Mouse (Mus musculus): ENCODE data around the gene Prpf18. TPM values are rescaled to one million over a fixed set of nuclear protein-coding genes. Genes with fewer than 3 reads are reported as not detected.

Gene Prpf18
- 41.0 and 49.1 TPM in 2 replicates for polyA plus RNA-seq (2014; fragmentation: Nextera tagmentation; extraction: Ambion mirVana)

DNA sequence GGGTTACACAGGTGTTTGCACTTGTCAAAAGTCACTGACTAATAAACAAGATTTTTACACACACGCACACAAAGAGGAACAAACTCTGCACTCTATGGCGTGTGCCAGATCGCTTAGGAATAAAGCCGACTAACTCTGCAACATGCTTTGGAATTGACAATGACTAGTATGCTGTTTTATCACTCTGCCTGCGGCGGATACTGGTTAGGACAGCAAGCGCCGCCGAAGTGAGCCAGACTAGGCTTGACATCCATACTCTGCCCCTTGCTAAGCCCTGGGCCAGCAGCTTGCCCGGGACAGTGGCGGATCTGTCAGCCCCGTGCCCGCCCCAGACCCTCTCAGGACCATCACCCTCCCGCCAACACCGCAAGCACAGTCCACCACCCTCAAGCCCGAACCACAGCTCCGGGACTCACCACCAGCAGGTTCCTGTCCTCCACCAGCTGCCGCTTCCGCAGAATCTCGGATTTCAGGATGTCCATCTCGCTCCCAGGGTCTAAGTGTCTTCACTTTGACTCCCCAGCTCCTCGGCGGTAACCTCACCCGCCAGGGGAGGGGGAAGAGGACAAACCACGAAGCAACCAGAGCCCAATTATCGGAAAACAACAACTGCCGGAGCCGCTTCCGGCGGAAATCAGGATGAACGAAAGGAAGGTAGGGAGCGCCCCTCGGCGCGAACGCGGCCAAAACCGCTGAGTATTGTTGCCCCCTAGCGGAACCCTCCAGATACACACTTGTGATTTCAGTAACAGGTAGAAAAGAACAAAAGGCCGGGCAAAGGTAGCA, at the start of gene Prpf18:
Prpf18 (minus strand) TSS at position 614 of the 786 bp plus-strand sequence.
- H3K9me3 ChIP-seq (ENCODE audit: control insufficient read depth, low read length), result no peaks in the 10 kb centered on the region
- DNase-seq (peak; percentile 98), ATAC-seq (ENCODE audit: low FRiP score, low TSS enrichment) (peak; percentile 86)
- 2% methylated on average over 40 of the region's 40 CpGs for WGBS
- peak within 1 kb of the TSS; percentile 89 for H3K4me3 ChIP-seq (replicated peaks; ENCODE audit: low read depth, low read length)
- H3K27me3 ChIP-seq (ENCODE audit: control insufficient read depth, insufficient read depth, low read length), result no peaks in the 10 kb centered on the region
- H3K27ac ChIP-seq (replicated peaks; ENCODE audit: low read depth, low read length), result peak within 1 kb of the TSS; percentile 79
- H3K36me3 ChIP-seq (ENCODE audit: control insufficient read depth, insufficient read depth, low read length), result peaks cover 9% of the 10 kb centered on the region
- H3K4me2 ChIP-seq (ENCODE audit: low read length), result peak within 1 kb of the TSS; percentile 80
- H3K9ac ChIP-seq (replicated peaks; ENCODE audit: low read length), result peak within 1 kb of the TSS; percentile 90
- peaks cover 6% of the 10 kb centered on the region; the same call in 1 of the 2 replicates for H3K4me1 ChIP-seq (ENCODE audit: control insufficient read depth, insufficient read depth, low read length)

DNA sequence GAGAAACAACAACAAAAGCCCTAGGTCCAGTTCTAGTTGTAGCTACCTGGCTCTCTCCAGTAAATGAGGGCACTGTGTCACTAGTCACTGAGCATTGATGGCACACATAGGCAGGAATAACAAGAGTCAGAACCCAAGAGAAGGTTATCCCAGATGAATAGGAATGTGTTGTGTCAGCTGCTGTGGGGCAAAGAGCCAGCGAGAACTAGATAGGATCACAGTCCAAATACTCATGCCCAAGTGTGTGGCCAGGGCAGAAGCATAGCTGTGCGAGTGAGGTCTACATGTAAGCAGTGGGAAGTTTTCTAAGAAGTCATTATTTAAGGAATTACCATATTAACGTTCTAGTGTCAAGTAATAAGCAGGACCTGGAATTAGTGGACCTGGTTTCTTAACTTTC, 28.0 kb upstream of the Prpf18 start:
- H3K36me3 ChIP-seq (ENCODE audit: control insufficient read depth, insufficient read depth, low read length), result no peaks in the 10 kb centered on the region
- H3K4me1 ChIP-seq (ENCODE audit: control insufficient read depth, insufficient read depth, low read length), result no peaks in the 10 kb centered on the region
- DNase-seq (no peak), ATAC-seq (ENCODE audit: low FRiP score, low TSS enrichment) (no peak)
- no peak overlapping the region for H3K4me3 ChIP-seq (replicated peaks; ENCODE audit: low read depth, low read length)
- no peaks in the 10 kb centered on the region for H3K27me3 ChIP-seq (ENCODE audit: control insufficient read depth, insufficient read depth, low read length)
- H3K9ac ChIP-seq (replicated peaks; ENCODE audit: low read length), result no peak overlapping the region
- H3K4me2 ChIP-seq (ENCODE audit: low read length), result no peak overlapping the region
- WGBS, result 87% methylated on average over 3 of the region's 3 CpGs
- H3K27ac ChIP-seq (replicated peaks; ENCODE audit: low read depth, low read length), result no peak overlapping the region
- H3K9me3 ChIP-seq (ENCODE audit: control insufficient read depth, low read length), result no peaks in the 10 kb centered on the region

DNA sequence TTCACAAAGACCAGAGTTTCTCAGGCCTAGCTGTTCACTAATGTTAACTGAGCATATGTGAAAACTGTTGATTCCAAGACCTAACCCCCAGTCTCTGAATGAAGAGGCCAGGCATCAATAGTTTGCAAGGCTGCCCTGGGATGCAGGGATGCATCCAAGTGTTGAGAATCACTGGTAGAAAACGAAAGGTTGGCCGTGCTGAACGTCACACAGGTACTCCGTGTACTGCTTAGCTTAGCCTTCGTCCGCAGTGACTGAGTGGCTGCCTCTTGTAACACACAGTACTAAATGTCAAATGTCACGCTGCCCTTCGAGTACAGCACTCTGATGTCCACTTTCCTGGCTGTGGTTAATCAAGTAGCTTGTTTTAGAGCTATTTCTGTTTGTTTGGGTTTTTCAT, 19.7 kb upstream of the Prpf18 start:
- H3K27me3 ChIP-seq (ENCODE audit: control insufficient read depth, insufficient read depth, low read length), result no peaks in the 10 kb centered on the region
- no peaks in the 10 kb centered on the region for H3K4me1 ChIP-seq (ENCODE audit: control insufficient read depth, insufficient read depth, low read length)
- no peaks in the 10 kb centered on the region for H3K9me3 ChIP-seq (ENCODE audit: control insufficient read depth, low read length)
- H3K4me3 ChIP-seq (replicated peaks; ENCODE audit: low read depth, low read length), result no peak overlapping the region
- no peak overlapping the region for H3K4me2 ChIP-seq (ENCODE audit: low read length)
- H3K9ac ChIP-seq (replicated peaks; ENCODE audit: low read length), result no peak overlapping the region
- H3K36me3 ChIP-seq (ENCODE audit: control insufficient read depth, insufficient read depth, low read length), result no peaks in the 10 kb centered on the region
- ATAC-seq (ENCODE audit: low FRiP score, low TSS enrichment), result no peak
- DNase-seq, result no peak
- H3K27ac ChIP-seq (replicated peaks; ENCODE audit: low read depth, low read length), result no peak overlapping the region
- WGBS, result 86% methylated on average over 8 of the region's 8 CpGs

DNA sequence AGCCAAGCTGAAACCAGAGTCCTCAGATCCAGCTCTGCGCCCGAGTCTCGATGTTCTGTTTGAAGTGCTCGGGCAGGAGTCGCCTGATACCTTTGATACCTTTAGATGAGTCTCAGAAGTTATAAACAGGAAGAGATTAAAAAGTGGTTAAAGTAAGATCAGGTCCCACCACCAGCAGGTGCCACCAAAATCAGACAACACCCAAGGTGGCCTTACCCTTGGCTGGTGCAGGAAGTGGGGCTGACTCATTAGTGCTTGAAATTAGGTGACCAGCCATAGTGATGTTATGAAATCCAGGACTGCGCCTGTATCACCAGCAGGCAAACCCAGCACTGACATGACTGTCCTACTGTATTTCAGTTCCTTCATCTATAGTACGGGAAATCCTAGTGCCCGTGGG, 17.8 kb upstream of the Prpf18 start:
- Histone ChIP-seq H3K9ac (replicated peaks; ENCODE audit: low read length) (no peak overlapping the region), H3K4me1 (ENCODE audit: control insufficient read depth, insufficient read depth, low read length) (no peaks in the 10 kb centered on the region), H3K9me3 (ENCODE audit: control insufficient read depth, low read length) (no peaks in the 10 kb centered on the region), H3K4me2 (ENCODE audit: low read length) (no peak overlapping the region), H3K4me3 (replicated peaks; ENCODE audit: low read depth, low read length) (no peak overlapping the region), H3K27me3 (ENCODE audit: control insufficient read depth, insufficient read depth, low read length) (no peaks in the 10 kb centered on the region), H3K27ac (replicated peaks; ENCODE audit: low read depth, low read length) (no peak overlapping the region), H3K36me3 (ENCODE audit: control insufficient read depth, insufficient read depth, low read length) (no peaks in the 10 kb centered on the region)
- DNase-seq (no peak), ATAC-seq (ENCODE audit: low FRiP score, low TSS enrichment) (no peak)
- 95% methylated on average over 8 of the region's 8 CpGs for WGBS

DNA sequence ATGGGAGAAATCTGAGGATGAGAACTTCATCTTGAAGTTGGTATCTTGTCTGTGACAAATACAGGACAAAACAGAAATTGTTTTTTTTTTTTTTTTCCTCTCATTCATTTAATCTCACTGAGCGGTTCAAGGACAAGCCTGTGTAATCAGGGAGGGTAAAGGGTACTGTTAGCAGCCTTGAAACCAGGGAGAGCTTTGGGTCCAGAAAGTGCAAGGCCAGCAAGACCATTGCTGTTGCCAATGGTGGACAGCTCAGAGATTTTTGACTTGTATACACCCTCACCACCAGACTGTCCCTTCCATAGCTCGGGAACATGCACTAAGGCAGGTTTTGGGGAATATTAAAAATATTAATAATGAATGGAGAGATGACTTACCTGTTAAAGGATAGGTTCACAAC, 16.7 kb upstream of the Prpf18 start:
- Histone ChIP-seq H3K27ac (replicated peaks; ENCODE audit: low read depth, low read length) (no peak overlapping the region), H3K4me2 (ENCODE audit: low read length) (no peak overlapping the region), H3K27me3 (ENCODE audit: control insufficient read depth, insufficient read depth, low read length) (no peaks in the 10 kb centered on the region), H3K9me3 (ENCODE audit: control insufficient read depth, low read length) (no peaks in the 10 kb centered on the region), H3K9ac (replicated peaks; ENCODE audit: low read length) (no peak overlapping the region), H3K4me3 (replicated peaks; ENCODE audit: low read depth, low read length) (no peak overlapping the region), H3K4me1 (ENCODE audit: control insufficient read depth, insufficient read depth, low read length) (no peaks in the 10 kb centered on the region), H3K36me3 (ENCODE audit: control insufficient read depth, insufficient read depth, low read length) (no peaks in the 10 kb centered on the region)
- no peak for DNase-seq
- 84% methylated on average over 2 of the region's 2 CpGs for WGBS
- no peak for ATAC-seq (ENCODE audit: low FRiP score, low TSS enrichment)

DNA sequence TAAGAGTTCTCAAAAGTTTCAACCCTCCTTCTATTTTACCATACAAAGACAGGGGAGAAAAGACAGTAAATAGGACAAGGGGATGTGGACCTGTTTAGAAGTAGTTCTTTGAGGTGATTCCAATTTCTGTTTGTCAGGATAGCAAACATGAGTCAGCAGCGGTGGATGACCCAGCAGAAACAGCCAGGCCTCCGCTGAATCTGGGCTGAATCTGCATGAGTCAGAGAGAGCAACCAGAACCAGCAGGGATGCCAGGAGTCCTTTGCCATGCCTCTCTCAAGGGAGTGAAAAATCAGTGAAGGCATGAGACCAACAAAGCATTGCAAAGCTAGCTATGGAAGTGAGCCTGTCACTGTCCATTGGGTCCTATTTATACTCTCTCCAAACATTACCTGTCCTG, 8.8 kb upstream of the Prpf18 start:
- H3K4me1 ChIP-seq (ENCODE audit: control insufficient read depth, insufficient read depth, low read length), result no peaks in the 10 kb centered on the region
- no peak overlapping the region for H3K9ac ChIP-seq (replicated peaks; ENCODE audit: low read length)
- WGBS, result 80% methylated on average over 2 of the region's 2 CpGs
- no peak overlapping the region for H3K4me2 ChIP-seq (ENCODE audit: low read length)
- no peaks in the 10 kb centered on the region for H3K36me3 ChIP-seq (ENCODE audit: control insufficient read depth, insufficient read depth, low read length)
- no peak overlapping the region for H3K4me3 ChIP-seq (replicated peaks; ENCODE audit: low read depth, low read length)
- H3K27me3 ChIP-seq (ENCODE audit: control insufficient read depth, insufficient read depth, low read length), result no peaks in the 10 kb centered on the region
- H3K9me3 ChIP-seq (ENCODE audit: control insufficient read depth, low read length), result no peaks in the 10 kb centered on the region
- no peak overlapping the region for H3K27ac ChIP-seq (replicated peaks; ENCODE audit: low read depth, low read length)
- DNase-seq (no peak), ATAC-seq (ENCODE audit: low FRiP score, low TSS enrichment) (no peak)

DNA sequence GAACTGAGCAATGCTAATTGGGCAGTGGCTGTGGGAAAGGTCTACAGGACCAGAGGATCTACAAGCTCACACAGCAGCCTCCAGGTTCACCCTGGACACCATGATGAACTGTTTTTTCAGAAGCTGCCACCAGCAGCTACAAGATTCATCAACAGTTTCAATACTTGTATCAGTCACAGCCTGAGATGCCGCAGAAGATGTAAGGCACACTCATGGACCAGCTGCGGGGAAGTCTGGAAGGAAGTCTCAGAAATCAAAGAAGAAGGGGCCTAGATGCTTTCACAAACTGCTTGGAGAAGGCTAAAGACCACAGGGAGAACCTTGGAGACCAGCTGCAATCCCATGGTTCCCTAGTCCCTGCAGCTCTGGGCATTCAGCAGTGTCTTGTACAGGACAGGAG, 2.3 kb downstream of the Prpf18 start:
- 100% methylated on average over 2 of the region's 2 CpGs for WGBS
- no peak overlapping the region for H3K4me2 ChIP-seq (ENCODE audit: low read length)

DNA sequence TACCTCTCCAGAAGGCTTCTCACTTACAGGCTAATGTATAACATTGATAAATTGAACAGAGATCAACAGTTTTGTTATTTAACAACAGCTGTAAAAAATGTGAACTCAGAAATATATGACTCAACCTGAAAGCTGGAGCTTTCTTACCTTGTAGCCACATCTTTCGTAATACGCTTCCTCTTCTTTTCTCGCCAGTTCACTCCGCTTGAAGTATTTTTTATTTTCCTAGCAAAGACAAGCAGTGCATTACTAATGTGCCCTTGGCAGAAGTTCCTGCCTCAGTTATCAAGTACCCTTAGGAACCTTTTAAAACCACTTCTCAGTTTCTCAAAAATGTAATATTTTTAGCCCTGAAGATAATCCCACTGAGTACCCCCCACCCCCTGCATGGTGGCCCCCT, 3.8 kb downstream of the Prpf18 start:
- H3K36me3 ChIP-seq (ENCODE audit: control insufficient read depth, insufficient read depth, low read length), result peaks cover 38% of the 10 kb centered on the region
- no peaks in the 10 kb centered on the region for H3K27me3 ChIP-seq (ENCODE audit: control insufficient read depth, insufficient read depth, low read length)
- 94% methylated on average over 4 of the region's 4 CpGs for WGBS
- peaks cover 6% of the 10 kb centered on the region; the same call in 1 of the 2 replicates for H3K4me1 ChIP-seq (ENCODE audit: control insufficient read depth, insufficient read depth, low read length)
- no peak overlapping the region for H3K27ac ChIP-seq (replicated peaks; ENCODE audit: low read depth, low read length)
- no peak overlapping the region for H3K9ac ChIP-seq (replicated peaks; ENCODE audit: low read length)
- H3K4me3 ChIP-seq (replicated peaks; ENCODE audit: low read depth, low read length), result no peak overlapping the region
- DNase-seq (no peak), ATAC-seq (ENCODE audit: low FRiP score, low TSS enrichment) (no peak)
- no peaks in the 10 kb centered on the region for H3K9me3 ChIP-seq (ENCODE audit: control insufficient read depth, low read length)
- no peak overlapping the region for H3K4me2 ChIP-seq (ENCODE audit: low read length)

More for the DNA sequence above, 2.3 kb downstream of the Prpf18 start:
- Histone ChIP-seq H3K27me3 (ENCODE audit: control insufficient read depth, insufficient read depth, low read length) (no peaks in the 10 kb centered on the region), H3K4me3 (replicated peaks; ENCODE audit: low read depth, low read length) (no peak overlapping the region), H3K9ac (replicated peaks; ENCODE audit: low read length) (no peak overlapping the region), H3K4me1 (ENCODE audit: control insufficient read depth, insufficient read depth, low read length) (peaks cover 6% of the 10 kb centered on the region; the same call in 1 of the 2 replicates), H3K27ac (replicated peaks; ENCODE audit: low read depth, low read length) (no peak overlapping the region), H3K9me3 (ENCODE audit: control insufficient read depth, low read length) (no peaks in the 10 kb centered on the region), H3K36me3 (ENCODE audit: control insufficient read depth, insufficient read depth, low read length) (peaks cover 27% of the 10 kb centered on the region)
- ATAC-seq (ENCODE audit: low FRiP score, low TSS enrichment) (no peak), DNase-seq (no peak)

DNA sequence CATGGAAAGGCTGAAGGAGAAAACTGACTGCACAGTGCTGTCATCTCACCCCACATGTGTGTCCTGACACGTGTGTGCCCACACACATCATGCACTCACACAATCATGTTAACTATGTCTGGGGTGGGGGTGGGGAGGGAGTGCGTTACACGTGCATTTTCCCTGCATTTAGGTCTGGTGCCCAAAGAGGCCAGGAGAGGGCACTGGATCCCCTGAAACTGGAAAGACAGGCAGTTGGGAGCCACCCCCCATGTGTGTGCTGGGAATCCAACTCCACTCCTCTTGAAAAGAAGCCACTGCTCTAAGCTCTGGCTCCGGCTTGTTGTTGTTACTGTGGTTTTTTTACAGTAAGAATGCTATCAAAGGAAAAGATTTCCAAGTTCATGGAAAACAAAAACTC, 6.8 kb downstream of the Prpf18 start:
- Histone ChIP-seq H3K27me3 (ENCODE audit: control insufficient read depth, insufficient read depth, low read length) (no peaks in the 10 kb centered on the region), H3K9ac (replicated peaks; ENCODE audit: low read length) (no peak overlapping the region), H3K4me3 (replicated peaks; ENCODE audit: low read depth, low read length) (no peak overlapping the region), H3K9me3 (ENCODE audit: control insufficient read depth, low read length) (no peaks in the 10 kb centered on the region), H3K4me1 (ENCODE audit: control insufficient read depth, insufficient read depth, low read length) (no peaks in the 10 kb centered on the region), H3K36me3 (ENCODE audit: control insufficient read depth, insufficient read depth, low read length) (peaks cover 55% of the 10 kb centered on the region), H3K27ac (replicated peaks; ENCODE audit: low read depth, low read length) (no peak overlapping the region), H3K4me2 (ENCODE audit: low read length) (no peak overlapping the region)
- no peak for DNase-seq
- no peak for ATAC-seq (ENCODE audit: low FRiP score, low TSS enrichment)
- WGBS, result 78% methylated on average over 4 of the region's 4 CpGs

Measured in midbrain, embryonic 14.5 days (tissue).